Mouse (Mus musculus): ENCODE data around the gene Sugp1.
"Not testable (repeated sequence)": the region's sequence is repeated elsewhere in the genome, so short reads cannot be mapped to it uniquely, and the experiment has no call there.

Sugp1 gene

DNA sequence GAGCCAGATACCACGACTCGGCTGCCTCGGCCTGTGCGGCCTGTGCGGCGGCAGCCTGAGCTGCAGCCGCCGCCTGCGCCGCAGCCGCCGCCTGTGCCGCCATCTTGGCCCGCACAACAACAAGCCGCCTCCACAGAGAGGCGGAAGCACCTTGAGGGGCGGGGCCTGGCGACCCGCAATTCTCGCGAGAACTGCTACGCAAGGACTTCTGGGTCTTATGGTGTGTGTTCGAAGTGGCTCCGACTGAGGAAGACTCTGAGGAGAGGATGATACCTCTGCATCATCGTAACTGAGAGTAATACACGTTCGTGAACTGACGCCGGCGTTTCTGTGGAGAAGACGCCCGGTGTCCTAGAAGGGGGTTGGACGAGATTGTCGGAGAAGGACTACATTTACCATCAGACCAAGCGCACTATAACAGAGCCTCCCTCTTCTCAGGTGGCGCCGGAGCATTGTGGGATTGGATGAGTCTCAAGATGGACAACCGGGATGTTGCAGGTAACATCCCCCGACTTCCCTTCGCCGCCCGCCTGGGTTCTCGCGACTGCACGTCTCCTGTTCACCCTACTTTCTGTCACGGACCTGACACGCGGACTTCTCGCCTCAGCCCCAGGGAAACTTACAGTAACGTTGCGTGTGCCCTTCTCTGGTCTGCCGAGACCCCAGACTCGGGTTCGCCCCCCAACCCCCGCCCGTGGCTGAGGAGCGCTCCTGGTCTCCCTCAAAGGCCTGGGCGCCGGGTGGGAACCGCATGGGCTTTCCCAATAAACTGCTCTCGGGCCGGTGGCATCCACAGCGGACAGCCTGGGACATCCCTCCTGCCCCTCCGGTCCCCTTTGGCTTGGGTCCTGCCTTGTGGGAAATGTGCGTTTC, at the start of gene Sugp1, which contains the start of gene Mau2:
TSS of gene Sugp1 (plus strand) at position 231 of the 873 bp plus-strand sequence.
TSS of gene Mau2 (minus strand) at position 152 of the 873 bp plus-strand sequence.
- DNase-seq (ENCODE audit: low read depth) = peak; percentile 100

DNA sequence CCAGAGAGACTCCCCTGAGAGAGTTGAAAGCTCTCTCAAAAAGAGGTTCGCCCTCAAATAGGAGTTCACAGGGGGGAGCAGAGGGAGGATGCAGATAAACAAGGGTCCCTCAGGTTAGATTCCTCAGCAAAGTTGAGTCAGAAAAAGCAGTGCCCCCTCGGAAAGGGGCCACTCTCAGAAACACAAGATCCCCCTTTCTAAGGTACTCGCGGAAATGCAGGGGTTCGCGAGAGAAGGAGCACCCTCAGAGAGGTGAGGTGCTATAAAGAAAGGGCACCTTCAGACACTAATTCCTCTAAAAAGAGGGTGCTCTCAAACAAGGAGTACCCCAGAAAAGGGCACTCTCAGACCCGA, 47.2 kb upstream of the Sugp1 start:
- DNase-seq (ENCODE audit: low read depth) = no peak

DNA sequence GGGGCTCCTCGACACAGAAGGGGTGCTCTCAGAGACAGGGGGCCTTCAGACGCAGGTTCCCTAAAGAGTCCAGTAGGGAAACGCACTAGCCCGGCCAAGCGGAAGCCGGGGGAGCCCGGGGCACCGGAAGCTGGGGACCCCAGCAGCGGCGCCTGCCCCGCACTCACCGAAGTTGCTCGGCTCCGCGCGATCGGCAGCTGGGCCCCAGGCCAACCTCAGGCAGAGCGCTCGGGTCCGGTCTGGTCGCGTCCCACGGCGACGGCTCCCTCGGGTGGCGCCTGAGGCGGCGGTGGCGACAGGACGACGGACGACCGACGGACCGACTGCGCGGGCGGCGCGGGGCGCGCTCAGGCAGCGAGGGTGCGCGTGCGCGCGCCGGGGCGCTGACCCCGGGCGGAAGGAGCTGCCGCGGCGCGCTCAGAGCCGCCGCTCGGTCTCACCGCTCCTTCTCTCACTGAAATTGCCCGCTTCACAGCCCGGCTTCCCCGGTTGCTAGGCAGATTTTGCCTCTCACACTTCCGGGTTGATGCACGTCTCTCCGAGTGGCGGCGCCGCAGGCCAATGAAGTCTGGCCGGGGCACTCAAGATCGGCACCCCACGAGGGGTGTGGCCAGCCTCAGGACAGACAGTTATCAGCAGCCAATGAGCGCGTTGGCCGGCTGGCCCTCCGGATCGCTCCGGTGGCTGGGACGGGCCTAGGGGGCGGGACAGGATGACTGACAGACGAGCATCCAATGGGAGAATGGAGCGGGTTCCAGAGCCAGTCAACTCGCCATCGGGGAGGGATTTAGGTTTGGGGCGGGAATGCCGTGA, 46.6 kb upstream of the Sugp1 start, which contains the start of gene Gatad2a:
TSS of gene Gatad2a (minus strand) at position 609 of the 813 bp plus-strand sequence.
- peak; percentile 99 for DNase-seq (ENCODE audit: low read depth)

DNA sequence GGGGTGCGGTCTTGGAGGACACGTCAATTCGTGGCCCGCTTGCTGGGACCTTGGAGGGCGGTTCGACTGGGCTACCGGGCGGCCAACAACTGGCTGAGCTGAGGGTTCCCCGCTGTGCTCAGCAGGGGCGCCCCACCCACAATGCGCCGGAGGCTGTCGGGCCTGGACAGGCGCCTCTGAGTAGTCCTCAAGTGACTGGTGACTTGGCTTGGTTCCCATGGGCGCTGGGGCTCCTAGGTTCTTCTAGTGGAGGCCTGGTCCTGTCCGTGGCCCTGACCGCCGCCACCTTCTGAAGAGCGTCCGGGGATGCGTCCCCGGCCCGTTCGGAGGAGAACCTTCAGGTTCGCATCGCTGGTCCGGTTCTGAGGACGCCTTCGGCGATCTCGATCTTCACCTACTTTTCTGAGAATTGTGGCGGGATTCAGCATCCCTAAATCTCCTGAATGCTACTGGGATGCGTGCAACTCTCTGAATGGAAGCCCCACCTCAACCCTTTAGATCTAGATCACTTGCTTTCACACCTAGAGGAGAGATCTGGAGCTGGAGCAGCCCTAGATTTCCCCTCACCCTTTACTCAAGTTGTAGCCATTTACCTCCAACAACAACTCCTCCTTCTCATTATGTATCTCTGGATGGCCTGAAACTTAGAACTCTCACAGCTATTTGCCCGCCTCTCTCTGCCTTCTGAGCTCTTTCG, 45.9 kb upstream of the Sugp1 start:
- no peak for DNase-seq (ENCODE audit: low read depth)

DNA sequence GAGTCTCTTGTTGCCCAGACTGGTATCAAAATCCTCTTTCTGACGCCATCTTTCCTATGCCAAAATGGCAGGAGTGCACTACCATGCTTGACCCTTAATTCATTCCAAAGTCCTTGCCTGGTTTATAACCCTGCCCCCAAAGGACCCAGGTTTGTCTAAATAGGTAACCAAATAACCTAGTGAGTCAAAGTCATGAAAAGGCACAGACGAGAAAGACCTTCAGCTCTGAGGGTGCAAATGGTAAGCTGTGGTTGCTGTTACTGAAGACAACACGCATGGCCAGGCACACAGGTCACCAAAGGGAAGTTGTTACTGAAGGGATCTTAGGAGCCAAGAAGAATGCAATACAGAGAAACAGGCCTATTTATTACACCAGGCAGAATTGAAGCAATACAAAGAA, 43.9 kb upstream of the Sugp1 start:
- DNase-seq (ENCODE audit: low read depth) = no peak

DNA sequence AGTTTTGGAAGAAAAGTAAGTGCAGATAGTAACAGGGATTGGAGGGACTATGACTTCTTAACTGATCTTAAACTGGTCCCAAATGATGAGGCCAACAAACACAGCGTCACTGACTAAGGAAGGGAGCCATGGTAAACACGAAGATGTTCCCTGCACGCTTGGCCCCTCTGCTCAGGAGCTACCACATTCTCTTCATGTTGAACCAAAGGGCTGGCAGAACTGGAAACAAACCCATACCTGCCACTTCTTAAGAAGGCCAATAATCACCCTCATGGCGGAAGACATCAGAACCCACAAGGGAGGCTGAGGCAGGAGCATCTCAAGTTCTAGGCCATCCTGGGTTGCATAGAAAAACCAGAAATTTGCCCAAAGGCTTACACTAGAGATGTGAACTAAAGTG, 43.4 kb upstream of the Sugp1 start:
- DNase-seq (ENCODE audit: low read depth) = no peak

DNA sequence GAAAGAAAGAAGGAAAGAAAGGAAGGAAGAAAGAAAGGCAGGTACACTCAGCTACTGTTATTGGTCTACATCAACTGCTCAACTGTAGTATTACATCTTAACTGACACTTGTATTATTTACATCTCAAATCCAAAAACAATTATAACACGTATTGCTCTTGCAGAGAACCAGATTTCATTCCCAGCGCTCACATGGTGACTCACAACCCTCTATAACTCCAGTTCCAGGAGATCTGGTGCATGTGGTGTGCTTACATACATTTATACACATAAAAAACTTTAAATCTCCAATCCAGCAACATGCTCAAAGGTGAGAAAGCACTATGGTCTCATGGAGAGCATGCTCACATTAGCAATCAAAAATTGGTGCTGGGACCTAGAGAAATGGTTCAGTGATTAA, 42.4 kb upstream of the Sugp1 start:
- no peak for DNase-seq (ENCODE audit: low read depth)

DNA sequence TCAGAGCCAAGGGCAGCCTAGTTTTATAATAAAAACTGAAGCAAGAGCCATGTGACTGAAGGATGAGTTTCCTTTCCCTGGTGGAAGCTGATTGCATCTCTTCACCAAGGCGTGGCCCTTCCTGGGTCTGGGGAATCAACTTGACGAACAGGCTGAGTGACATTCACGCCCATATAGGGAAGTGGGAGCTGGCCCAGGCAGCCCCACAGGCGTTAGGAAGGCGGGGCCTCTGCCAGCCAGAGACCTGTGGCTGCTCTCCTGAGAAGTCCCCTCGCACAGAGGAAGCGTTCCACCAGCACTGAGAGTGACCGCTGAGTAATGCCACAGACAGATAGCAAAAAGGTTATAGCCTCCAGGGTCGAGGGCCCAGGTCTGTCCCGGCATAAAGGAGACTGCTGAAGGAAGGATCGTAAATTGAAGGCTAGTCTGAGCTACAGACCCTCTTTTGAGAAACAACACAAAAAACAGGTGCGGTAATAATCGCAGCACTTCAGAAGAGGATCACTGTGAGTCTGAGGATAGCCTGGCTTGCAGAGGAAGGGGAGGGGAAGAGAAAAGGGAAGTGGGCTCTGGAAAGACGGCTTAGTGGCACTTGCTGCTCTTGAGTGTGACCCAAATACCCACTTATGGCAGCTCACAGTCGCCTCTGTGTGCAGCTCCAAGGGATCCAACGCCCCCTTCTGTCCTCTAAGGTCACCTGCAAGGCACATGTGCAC, 41.3 kb upstream of the Sugp1 start:
- DNase-seq (ENCODE audit: low read depth) = peak; percentile 78

DNA sequence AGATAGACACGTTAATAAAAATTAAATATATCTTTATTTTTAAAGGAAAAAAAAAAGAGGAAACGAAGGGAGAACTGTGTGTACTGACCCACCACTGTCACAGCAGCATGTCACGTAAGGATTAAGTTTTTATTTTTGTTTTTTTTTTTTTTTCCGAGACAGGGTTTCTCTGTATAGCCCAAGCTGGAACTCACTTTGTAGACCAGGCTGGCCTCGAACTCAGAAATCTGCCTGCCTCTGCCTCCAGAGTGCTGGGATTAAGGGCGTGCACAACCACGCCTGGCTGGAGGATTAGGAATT, 40.8 kb upstream of the Sugp1 start:
- not testable (repeated sequence) for DNase-seq (ENCODE audit: low read depth)

DNA sequence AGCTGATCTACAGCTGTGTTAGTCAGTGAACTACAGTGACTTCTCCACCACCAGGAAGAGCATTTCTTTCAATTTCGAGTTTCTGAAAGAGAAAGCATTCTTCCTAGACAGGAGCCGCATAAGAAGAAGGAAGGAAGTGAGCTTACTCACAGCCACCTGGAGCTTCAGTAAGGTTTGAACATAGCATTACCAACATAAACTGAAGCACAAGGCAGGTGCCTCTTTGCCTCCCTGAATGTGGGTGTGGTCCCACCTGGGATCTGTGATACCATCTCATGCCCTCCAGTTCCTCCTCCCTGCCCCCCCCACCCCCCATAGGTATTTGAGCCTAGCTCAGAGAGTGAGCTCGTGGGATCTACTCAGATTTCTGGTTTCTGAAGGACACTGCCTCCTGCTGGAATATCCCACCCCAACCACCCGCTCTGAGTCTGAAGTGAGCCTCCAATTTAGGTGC, 39.4 kb upstream of the Sugp1 start:
- peak; percentile 74 for DNase-seq (ENCODE audit: low read depth)

DNA sequence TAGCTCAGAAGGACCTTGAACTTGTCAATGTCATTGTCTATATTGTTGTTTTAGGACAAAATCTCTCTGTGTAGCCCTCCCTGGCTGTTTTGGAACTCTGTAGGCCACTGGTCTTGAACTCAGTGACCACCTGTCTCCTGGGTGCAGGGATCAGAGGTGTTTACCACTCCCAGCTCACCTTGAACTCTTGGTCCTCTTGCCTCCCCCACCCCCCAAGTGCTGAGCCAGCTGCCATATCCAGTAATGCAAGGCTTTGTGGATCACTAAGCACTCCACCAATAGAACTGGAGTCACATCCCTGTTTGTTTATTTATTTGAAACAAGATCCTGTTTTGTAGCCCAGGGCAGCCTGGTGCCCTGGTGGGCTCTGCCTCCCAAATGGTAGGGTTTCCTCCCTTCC, 38.3 kb upstream of the Sugp1 start:
- no peak for DNase-seq (ENCODE audit: low read depth)

DNA sequence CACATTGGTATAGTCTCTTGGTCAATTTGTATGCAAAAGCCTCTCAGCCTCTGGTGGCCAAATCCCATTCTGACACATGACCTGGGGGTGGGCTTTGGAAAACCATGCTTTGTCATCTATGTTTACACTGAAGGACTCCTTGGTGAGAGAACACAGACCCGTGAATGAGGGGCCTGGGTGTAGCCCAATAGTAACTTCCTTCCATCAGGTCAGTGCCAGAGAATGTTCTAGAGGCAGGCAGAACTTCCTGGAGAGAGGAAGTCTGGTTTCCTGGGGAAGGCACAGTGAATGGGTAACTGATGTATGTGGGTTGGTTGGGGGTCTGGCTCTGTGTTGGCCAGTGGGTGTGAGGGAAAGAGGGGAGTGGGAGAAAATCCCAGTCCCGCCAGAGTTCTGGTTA, 37.4 kb upstream of the Sugp1 start:
- no peak for DNase-seq (ENCODE audit: low read depth)

DNA sequence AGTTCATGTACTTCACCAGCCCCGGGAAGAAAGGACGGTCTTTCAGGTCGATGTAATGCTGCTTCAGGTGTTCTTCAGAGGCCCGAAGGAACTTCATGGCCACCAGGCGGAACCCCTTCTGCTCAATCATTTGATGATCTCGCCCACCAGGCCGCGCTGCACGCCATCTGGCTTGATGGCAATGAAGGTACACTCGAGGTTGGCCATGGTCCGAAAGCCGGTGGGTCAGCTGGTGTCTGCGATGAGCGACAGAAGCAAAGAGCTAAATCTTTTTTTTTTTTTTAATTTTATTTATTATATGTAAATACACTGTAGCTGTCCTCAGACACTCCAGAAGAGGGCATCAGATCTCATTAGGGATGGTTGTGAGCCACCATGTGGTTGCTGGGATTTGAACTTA, 31.8 kb upstream of the Sugp1 start:
- DNase-seq (ENCODE audit: low read depth) = not testable (repeated sequence)

DNA sequence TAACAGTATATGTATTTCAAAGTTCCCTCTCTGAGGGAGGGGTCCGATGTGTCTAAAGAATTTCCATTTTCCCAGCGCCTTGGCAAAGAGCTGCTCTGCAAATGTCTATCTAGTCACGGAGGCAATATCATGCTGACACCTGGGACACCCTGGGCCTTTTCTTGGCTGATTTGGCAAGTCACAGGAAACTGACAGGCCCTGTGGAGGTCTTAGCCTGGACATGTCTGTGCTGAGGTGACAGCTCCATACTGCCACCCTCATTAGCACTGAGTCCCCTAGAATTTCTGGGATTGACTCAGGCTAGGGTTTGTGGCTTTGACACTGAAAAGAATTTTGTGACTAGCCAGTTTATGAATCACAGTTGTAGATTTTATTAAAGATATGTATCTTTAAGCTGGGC, 30.3 kb upstream of the Sugp1 start:
- no peak for DNase-seq (ENCODE audit: low read depth)

DNA sequence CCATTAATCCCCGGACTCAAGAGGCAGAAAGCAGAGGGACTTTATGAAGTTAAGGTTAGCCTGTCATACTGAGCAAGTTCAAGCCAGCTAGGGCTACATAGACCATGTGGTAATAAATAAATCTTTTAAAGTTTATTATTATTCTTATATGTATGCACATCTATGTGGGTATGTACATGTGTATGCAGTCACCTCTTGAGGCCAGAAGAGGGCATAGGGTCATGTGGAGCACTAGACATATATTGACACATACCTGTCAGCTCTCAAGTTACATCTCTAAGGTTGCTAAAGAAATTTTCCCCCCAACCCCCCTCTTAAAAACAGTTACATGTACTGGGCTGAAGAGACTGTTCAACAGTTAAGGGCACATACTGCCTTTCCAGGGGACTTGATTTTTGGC, 29.9 kb upstream of the Sugp1 start:
- DNase-seq (ENCODE audit: low read depth) = no peak

DNA sequence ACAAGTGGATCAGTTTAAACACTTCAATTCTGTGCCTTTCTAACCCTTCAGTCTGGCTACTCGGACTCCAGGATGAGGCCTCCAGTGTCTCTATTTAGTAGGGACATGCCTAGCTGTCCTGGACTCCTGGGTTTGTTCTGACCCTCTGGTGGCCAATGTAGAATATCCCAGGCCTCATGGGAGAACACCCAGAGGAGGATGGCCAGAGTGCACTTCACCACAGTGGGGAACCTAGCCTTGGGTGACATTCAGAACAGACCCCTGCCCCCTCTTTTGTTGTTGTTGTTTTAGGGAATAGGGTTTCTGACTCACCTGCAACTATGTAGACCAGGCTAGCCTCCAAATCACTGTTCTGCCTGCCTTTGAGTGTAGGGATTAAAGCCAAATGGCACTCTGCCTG, 27.6 kb upstream of the Sugp1 start:
- no peak for DNase-seq (ENCODE audit: low read depth)

DNA sequence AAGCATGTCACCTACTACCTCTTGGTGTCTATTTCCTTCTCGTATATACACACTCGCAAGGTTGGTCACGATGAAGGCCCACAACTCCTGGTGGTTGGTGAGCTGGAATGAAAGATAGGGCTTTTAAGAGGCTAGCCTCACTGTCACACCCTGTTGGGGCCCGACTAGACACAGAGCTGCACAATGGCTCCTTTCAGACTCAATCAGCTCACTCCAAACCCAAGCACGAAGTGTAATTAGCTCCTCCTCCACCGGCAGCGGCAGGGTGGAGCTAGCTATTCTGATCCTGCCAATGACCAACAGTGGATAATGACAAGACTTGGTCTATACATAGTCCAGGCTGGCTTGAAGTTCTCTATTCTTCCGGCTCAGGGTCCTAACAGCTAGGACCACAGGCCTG, 19.0 kb upstream of the Sugp1 start:
- DNase-seq (ENCODE audit: low read depth) = no peak

DNA sequence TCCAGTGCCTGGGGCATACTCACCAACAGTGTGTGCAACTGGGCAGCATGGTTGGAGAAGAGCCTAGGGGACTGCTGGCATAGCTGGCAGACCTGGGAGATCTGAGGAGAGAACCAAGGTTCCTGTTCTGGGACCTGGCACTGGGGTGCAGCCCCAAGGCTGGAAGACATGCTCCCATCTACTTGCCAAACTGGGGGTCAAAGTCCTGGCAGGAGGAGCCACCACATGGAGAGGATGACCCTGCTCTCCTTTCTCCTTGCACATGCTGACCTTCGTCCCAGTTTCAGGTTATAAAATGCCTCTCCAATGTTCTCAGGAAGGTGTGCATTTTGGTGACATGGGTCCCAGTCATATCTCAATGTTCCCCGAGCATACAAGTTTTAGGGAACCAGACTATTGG, 16.5 kb upstream of the Sugp1 start:
- no peak for DNase-seq (ENCODE audit: low read depth)

DNA sequence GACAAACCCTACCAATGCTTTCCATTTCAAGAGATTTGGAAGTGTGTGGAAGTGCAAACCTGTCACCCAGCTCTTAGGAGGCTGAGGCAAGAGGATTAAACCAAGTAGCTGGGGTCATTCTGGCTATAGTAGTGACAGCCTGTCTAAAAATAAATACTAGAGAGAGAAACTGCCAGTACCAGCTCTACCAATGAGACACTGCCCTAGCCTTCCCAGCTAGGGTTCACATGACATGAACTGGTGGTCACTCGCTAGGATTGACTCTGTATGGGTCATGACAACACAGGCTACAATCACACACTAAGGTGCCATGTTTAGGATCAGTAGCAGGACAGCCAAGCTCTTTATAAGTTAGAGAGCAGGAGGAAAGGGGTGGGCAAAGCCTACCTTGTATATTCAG, 12.4 kb upstream of the Sugp1 start:
- no peak for DNase-seq (ENCODE audit: low read depth)

DNA sequence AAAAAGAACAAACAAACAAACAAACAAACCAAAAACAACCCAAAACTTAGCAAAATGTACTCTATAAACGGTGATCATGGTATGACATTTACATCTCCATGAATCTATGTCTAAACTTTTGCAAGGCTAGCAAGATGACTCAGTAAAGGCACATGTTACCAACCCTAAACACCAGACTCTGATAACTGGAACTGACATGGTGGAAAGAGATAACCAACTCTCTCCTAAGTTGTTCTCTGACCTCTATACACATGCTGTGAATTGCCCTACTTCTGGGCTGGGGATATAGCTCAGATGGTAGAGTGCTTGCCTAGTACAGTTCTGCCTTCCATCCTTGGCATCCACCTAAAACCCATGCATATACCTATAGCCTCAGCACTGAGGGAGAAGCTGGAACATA, 4.6 kb upstream of the Sugp1 start:
- no peak for DNase-seq (ENCODE audit: low read depth)

DNA sequence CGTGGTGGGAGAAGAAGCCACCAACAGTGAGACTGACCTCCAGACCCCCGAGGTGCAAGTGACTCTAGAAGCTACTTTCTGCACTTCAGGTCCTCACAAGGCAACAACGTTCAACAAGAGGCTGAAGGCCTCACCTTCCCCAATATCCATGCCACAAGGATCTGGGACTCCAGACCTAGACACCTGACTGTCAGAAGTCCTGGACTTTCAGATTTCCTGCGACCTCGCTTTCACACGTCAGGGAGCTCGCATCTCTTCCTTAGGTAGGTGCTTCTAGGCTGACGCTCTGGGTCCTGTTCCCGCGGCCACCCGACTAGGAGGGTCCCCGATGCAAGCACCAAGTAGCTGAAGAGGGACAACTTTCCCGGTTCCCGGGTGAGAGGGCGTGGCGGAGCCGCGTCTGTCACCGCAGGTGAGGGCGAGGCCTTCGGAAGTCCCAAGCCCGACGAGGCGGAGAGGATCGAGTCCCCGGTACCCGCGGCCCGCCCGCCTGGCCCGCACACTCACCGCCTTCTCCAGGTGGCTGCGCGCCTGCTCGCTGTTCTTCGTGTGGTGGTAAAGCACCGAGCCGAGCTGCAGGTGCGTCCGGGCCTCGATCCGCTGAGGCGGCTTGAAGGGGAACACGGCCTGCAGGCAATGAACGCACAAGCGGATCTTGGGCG, 597 bp upstream of the Sugp1 start:
- no peak for DNase-seq (ENCODE audit: low read depth)

DNA sequence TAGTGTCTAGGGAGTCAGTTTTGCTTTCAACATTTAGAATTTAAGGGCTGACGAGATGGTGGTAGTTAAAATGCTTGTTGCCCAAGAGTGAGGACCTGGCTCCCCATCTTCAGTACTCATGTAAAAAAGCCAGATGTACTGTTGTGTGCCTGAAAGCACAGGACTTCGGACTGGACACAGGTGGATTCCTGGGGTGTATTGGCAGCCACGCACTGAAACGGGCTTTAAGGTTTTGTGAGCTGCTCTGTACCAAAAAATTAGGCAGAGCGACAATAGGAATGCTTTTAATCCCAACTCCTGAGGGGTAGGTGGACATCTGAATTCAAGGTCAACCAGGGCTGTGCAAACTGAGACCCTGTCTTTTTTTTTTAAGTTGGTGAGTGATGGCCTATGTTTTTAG, 1.4 kb downstream of the Sugp1 start:
- no peak for DNase-seq (ENCODE audit: low read depth)
